Mouse (Mus musculus): ENCODE data around the gene Spice1. TPM values are rescaled to one million over a fixed set of nuclear protein-coding genes. Genes with fewer than 3 reads are reported as not detected.

Gene Spice1
- 21.2 TPM in 2 replicates for polyA plus RNA-seq (2014; fragmentation: Nextera tagmentation; extraction: Ambion mirVana)

DNA sequence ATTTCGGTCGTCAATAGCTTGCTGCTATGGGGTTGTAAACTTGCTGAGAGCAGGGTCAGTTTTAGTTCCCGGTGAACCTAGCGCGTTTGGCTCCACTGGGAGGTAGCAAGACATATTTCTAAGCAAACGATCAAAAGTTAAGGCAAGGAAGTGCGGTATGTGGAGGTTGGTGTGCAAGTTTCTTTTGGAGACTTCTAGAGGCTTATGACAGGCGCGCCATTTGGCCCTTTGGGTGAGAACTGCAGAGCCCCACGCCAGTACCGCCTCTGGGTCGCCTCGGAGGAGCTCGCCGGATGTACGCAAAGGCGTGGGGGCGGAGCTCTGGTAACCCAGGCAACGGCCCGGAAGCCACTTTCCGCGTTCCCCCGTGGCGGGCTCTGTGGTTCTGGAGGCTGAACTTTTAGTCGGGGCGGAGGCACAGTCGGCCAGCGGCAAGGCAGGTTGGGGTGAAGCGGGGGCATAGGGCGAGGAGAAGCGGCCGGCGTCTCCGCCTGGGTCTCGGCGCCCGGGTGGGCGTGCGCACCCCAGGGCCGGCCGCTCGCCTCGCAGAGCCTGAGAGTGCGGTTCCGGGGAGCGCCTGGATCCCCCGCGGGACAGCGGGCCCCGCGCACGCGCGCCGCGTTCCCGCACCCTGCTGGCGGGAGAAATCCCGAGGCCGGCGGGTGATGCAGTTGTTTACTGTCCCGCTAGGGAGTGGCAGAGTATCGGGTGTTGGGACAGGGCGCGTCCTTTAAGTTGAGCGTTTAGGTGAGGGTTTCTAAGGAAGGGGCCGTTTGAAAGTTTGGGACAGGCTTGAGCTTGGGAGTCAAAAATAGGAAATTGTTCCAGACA, at the start of gene Spice1:
Gene Spice1, plus strand, starts transcription at position 51 of the 831 bp plus-strand sequence.
- WGBS = under 1% methylated on average over 67 of the region's 67 CpGs
- DNase-seq (ENCODE audit: low spot score) (peak; percentile 94), ATAC-seq (peak; percentile 99)
- H3K27me3 ChIP-seq (replicated peaks; ENCODE audit: control insufficient read depth, insufficient read depth, low read length) = no peaks in the 10 kb centered on the region
- H3K4me1 ChIP-seq (ENCODE audit: control insufficient read depth, insufficient read depth, low read length) = no peaks in the 10 kb centered on the region
- H3K27ac ChIP-seq (ENCODE audit: low read depth, low read length) = peak within 1 kb of the TSS; percentile 74; the same call in 1 of the 2 replicates
- peak within 1 kb of the TSS; percentile 70 for H3K9ac ChIP-seq (ENCODE audit: low read length)
- H3K4me3 ChIP-seq (ENCODE audit: low read depth, low read length) = peak within 1 kb of the TSS; percentile 81
- no peaks in the 10 kb centered on the region for H3K36me3 ChIP-seq (ENCODE audit: control insufficient read depth, insufficient read depth, low read length)
- peak within 1 kb of the TSS; percentile 76 for H3K4me2 ChIP-seq (ENCODE audit: low read length)
- H3K9me3 ChIP-seq (replicated peaks; ENCODE audit: control insufficient read depth, low read length) = no peaks in the 10 kb centered on the region

DNA sequence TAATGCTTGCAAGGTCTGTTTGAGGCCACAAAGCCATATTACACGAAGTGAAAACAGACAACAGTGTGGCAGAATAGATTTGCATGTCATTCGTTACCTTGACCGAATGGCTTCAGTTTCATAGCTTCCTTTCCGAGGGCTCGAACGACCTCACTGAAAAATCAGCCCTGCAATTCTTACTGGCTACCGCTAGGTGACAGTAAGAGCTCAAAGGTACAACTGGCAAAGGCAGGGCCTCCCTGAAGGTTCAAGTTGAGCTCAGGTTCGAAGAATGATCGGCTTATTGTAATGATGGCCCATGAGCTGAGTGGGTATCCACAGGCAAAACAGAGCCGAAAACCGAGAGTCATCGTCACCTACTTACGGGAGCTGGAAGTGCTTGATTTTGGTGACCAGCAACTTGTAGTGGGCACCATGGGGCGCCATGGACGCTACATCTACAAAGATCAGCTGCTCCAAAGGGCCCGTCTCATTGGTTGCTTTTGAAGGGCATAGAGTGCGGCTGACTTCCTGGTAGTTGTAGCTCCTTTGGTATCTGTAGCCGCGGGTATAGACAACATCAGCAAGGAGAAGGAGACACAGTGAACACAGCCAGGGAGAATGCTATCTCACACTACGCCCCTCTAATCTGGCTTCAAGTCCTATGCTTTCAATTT, 47.4 kb upstream of the Spice1 start:
- no peak overlapping the region for H3K27ac ChIP-seq (ENCODE audit: low read depth, low read length)
- 81% methylated on average over 20 of the region's 20 CpGs for WGBS
- H3K36me3 ChIP-seq (ENCODE audit: control insufficient read depth, insufficient read depth, low read length) = no peaks in the 10 kb centered on the region
- DNase-seq (ENCODE audit: low spot score) = no peak
- H3K4me1 ChIP-seq (ENCODE audit: control insufficient read depth, insufficient read depth, low read length) = no peaks in the 10 kb centered on the region
- no peak for ATAC-seq
- no peak overlapping the region for H3K9ac ChIP-seq (ENCODE audit: low read length)
- H3K4me2 ChIP-seq (ENCODE audit: low read length) = no peak overlapping the region
- 0 out of 2 replicates have a peak, but pooled peaks cover 4% of the 10 kb centered on the region for H3K9me3 ChIP-seq (replicated peaks; ENCODE audit: control insufficient read depth, low read length)
- H3K27me3 ChIP-seq (replicated peaks; ENCODE audit: control insufficient read depth, insufficient read depth, low read length) = no peaks in the 10 kb centered on the region
- H3K4me3 ChIP-seq (ENCODE audit: low read depth, low read length) = no peak overlapping the region

DNA sequence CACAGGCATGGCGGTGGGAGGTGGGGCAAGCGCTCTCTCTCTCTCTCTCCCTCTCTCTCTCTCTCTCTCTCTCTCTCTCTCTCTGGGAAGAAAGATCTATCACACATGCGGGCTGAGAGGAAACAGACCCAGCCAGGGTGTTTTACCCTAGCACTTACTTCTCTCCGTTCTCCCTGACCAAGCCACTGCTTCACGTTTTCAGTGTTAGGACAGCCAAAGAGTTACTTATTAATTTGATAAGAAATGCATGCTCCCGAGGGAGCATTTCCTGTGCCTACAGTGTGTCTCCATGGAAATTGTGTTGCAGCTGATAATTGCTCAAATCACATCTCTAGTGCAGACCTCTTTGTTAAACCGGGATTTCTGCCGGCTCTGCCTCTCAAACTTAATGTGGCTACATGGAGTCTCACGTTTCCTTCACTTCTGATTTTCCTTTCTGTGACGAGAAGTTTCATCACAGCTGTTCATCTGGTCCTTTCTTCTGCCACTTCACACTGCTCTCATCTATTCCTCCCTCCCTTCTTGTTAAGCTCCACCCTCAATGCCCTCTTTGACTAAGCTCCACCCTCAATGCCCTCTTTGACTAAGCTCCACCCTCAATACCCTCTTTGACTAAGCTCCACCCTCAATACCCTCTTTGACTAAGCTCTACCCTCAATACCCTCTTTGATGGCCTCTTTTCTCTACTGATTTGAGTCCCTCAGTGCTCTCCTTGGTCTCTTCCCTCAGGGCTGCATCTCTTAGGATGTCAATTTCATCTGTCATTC, 44.6 kb upstream of the Spice1 start:
- H3K4me3 ChIP-seq (ENCODE audit: low read depth, low read length) = no peak overlapping the region
- H3K36me3 ChIP-seq (ENCODE audit: control insufficient read depth, insufficient read depth, low read length) = no peaks in the 10 kb centered on the region
- no peak overlapping the region for H3K9ac ChIP-seq (ENCODE audit: low read length)
- 0 out of 2 replicates have a peak, but pooled peaks cover 4% of the 10 kb centered on the region for H3K9me3 ChIP-seq (replicated peaks; ENCODE audit: control insufficient read depth, low read length)
- ATAC-seq (no peak), DNase-seq (ENCODE audit: low spot score) (peak; percentile 6)
- no peaks in the 10 kb centered on the region for H3K27me3 ChIP-seq (replicated peaks; ENCODE audit: control insufficient read depth, insufficient read depth, low read length)
- WGBS = 52% methylated on average over 10 of the region's 10 CpGs
- H3K27ac ChIP-seq (ENCODE audit: low read depth, low read length) = no peak overlapping the region
- no peak overlapping the region for H3K4me2 ChIP-seq (ENCODE audit: low read length)
- H3K4me1 ChIP-seq (ENCODE audit: control insufficient read depth, insufficient read depth, low read length) = no peaks in the 10 kb centered on the region

DNA sequence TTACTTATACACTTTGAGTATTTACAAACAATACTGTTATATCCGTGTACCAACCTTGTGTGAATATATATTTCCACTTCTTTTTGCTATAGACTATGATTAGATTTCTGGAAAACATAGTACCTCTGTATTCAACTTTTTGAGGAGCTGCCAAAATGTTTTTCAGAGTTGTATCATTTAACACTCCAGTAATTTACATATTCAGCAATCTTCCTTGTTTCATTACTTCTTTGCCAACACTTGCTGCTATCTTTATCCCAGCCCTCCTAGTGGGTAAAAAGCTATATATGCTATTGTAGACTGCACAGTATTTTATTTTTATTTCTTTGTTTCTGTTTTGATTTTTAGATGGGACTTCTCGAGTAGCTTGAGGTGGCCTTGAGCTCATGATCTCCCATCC, 43.1 kb upstream of the Spice1 start:
- Histone ChIP-seq H3K4me2 (ENCODE audit: low read length) (no peak overlapping the region), H3K36me3 (ENCODE audit: control insufficient read depth, insufficient read depth, low read length) (no peaks in the 10 kb centered on the region), H3K9me3 (replicated peaks; ENCODE audit: control insufficient read depth, low read length) (0 out of 2 replicates have a peak, but pooled peaks cover 4% of the 10 kb centered on the region), H3K9ac (ENCODE audit: low read length) (no peak overlapping the region), H3K27me3 (replicated peaks; ENCODE audit: control insufficient read depth, insufficient read depth, low read length) (no peaks in the 10 kb centered on the region), H3K4me3 (ENCODE audit: low read depth, low read length) (no peak overlapping the region), H3K27ac (ENCODE audit: low read depth, low read length) (no peak overlapping the region), H3K4me1 (ENCODE audit: control insufficient read depth, insufficient read depth, low read length) (no peaks in the 10 kb centered on the region)
- ATAC-seq (no peak), DNase-seq (ENCODE audit: low spot score) (no peak)
- WGBS = 83% methylated on average over 2 of the region's 2 CpGs

DNA sequence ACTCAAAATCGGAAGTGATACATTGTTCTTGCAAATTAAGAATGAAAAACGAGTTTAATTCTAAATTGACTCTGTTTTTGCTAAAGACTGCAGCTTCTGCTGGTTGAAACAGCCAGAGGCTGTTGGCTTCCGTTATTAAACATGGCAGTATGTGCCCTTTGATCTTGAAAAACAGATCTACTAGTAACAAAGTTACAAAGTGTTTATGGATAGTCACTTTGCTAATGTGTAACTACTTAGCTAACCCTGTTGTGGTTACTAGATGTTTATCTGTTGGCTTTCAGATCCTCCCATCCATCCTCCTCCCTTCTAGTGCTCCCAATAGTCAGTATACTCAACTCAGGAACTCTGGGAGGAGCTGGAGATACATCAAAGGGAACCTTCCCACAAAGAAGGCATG, 41.3 kb upstream of the Spice1 start:
- DNase-seq (ENCODE audit: low spot score) (no peak), ATAC-seq (no peak)
- Histone ChIP-seq H3K36me3 (ENCODE audit: control insufficient read depth, insufficient read depth, low read length) (no peaks in the 10 kb centered on the region), H3K4me2 (ENCODE audit: low read length) (no peak overlapping the region), H3K9me3 (replicated peaks; ENCODE audit: control insufficient read depth, low read length) (no peaks in the 10 kb centered on the region), H3K27ac (ENCODE audit: low read depth, low read length) (no peak overlapping the region), H3K4me3 (ENCODE audit: low read depth, low read length) (no peak overlapping the region), H3K4me1 (ENCODE audit: control insufficient read depth, insufficient read depth, low read length) (no peaks in the 10 kb centered on the region), H3K27me3 (replicated peaks; ENCODE audit: control insufficient read depth, insufficient read depth, low read length) (no peaks in the 10 kb centered on the region), H3K9ac (ENCODE audit: low read length) (no peak overlapping the region)
- WGBS = 63% methylated on average over 3 of the region's 3 CpGs

DNA sequence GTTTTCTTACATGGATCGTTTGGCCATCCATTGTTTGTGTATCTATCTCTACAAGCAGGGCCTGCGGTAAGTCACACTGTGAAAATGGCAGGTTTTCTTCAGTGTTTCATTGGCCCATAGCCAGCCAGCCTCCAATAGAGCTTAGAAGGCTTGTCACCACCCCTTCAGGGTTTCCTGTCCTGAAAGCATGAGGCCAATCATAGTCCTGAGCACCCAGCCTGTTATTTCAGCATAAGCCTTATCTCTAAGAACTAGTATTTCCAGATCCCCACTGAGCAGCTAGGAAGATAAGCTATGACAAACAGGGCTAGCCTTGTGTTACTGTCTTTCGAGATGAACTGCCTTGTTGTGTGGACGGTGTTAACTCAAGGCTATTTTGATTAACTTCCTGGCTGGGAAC, 33.5 kb upstream of the Spice1 start:
- Histone ChIP-seq H3K4me1 (ENCODE audit: control insufficient read depth, insufficient read depth, low read length) (no peaks in the 10 kb centered on the region), H3K27ac (ENCODE audit: low read depth, low read length) (no peak overlapping the region), H3K4me2 (ENCODE audit: low read length) (no peak overlapping the region), H3K9me3 (replicated peaks; ENCODE audit: control insufficient read depth, low read length) (no peaks in the 10 kb centered on the region), H3K27me3 (replicated peaks; ENCODE audit: control insufficient read depth, insufficient read depth, low read length) (no peaks in the 10 kb centered on the region), H3K9ac (ENCODE audit: low read length) (no peak overlapping the region), H3K4me3 (ENCODE audit: low read depth, low read length) (no peak overlapping the region), H3K36me3 (ENCODE audit: control insufficient read depth, insufficient read depth, low read length) (no peaks in the 10 kb centered on the region)
- 78% methylated on average over 4 of the region's 4 CpGs for WGBS
- no peak for DNase-seq (ENCODE audit: low spot score)
- no peak for ATAC-seq

DNA sequence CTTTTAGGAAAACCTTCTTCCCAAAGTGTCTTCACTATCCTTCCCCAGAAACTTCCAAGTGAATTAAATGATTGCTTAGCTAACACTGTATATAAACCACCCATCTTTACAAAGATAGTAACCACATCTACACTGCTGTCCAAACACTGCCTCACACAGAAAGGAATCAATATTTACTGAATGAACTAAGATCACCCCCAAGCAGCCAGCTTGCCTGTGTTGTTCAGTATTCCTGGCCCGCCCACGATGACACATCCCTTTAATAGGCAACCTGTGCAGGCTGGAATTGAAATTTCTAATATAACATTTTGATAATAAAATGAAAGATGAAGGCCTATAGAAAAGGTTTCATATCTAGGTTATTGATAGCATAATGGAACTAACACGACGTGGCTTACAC, 30.6 kb upstream of the Spice1 start:
- Histone ChIP-seq H3K4me1 (ENCODE audit: control insufficient read depth, insufficient read depth, low read length) (no peaks in the 10 kb centered on the region), H3K27me3 (replicated peaks; ENCODE audit: control insufficient read depth, insufficient read depth, low read length) (no peaks in the 10 kb centered on the region), H3K4me2 (ENCODE audit: low read length) (no peak overlapping the region), H3K9me3 (replicated peaks; ENCODE audit: control insufficient read depth, low read length) (no peaks in the 10 kb centered on the region), H3K27ac (ENCODE audit: low read depth, low read length) (no peak overlapping the region), H3K4me3 (ENCODE audit: low read depth, low read length) (no peak overlapping the region), H3K9ac (ENCODE audit: low read length) (no peak overlapping the region), H3K36me3 (ENCODE audit: control insufficient read depth, insufficient read depth, low read length) (no peaks in the 10 kb centered on the region)
- no peak for DNase-seq (ENCODE audit: low spot score)
- ATAC-seq = no peak
- 93% methylated on average over 4 of the region's 4 CpGs for WGBS

DNA sequence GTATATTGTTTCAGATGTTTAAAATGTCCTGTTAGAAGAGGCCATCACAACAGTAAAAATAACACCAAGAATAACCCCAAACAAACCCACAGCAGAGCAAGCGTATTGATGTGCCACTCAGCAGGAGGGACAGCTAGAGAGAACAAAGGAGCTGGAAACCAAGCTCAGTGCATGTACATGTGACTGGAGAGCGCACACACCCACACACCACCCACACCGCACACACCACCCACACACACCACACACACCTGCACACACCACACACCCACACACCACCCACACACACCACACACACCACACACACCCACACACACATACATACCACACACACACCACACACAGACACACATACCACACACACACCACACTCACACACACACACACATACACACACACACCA, 26.7 kb upstream of the Spice1 start:
- Histone ChIP-seq H3K27me3 (replicated peaks; ENCODE audit: control insufficient read depth, insufficient read depth, low read length) (no peaks in the 10 kb centered on the region), H3K36me3 (ENCODE audit: control insufficient read depth, insufficient read depth, low read length) (no peaks in the 10 kb centered on the region), H3K27ac (ENCODE audit: low read depth, low read length) (no peak overlapping the region), H3K9ac (ENCODE audit: low read length) (no peak overlapping the region), H3K9me3 (replicated peaks; ENCODE audit: control insufficient read depth, low read length) (no peaks in the 10 kb centered on the region), H3K4me3 (ENCODE audit: low read depth, low read length) (no peak overlapping the region), H3K4me2 (ENCODE audit: low read length) (no peak overlapping the region), H3K4me1 (ENCODE audit: control insufficient read depth, insufficient read depth, low read length) (no peaks in the 10 kb centered on the region)
- 54% methylated on average over 3 of the region's 3 CpGs for WGBS
- DNase-seq (ENCODE audit: low spot score) = no peak
- no peak for ATAC-seq

All from forebrain, embryonic 14.5 days (tissue).